Mouse (Mus musculus) limb, embryonic 14.5 days (tissue): Measurements from ENCODE around the gene Dab2ip. TPM values are rescaled to one million over a fixed set of nuclear protein-coding genes. Genes with fewer than 3 reads are reported as not detected.

Experiments used
- ATAC-seq: fragments of 200-750 bp; cut with Nextera tagmentation; 2 replicates; pipeline ENCODE4 v1.8.0; 2017; ENCODE audit warnings: low read depth, moderate number of reproducible peaks, moderate TSS enrichment; ENCODE audit not compliant: low FRiP score
- DNase-seq: peaks from one replicate; pipeline ENCODE4 v3.0.0-alpha.2; 2015; ENCODE audit warnings: low spot score
- H3K27ac ChIP-seq: fragments of 300-500 bp; sonication (generic); replicated peaks from 2 replicates; pipeline ENCODE4 v1.5.1; 2014; ENCODE audit warnings: low read depth, mild to moderate bottlenecking, low read length, moderate library complexity, mixed read lengths
- H3K27me3 ChIP-seq: fragments of 300-500 bp; sonication (generic); 2 replicates; pipeline ENCODE4 v1.6.1; 2014; ENCODE audit warnings: low read length, mixed read lengths; ENCODE audit not compliant: control insufficient read depth, insufficient read depth
- H3K36me3 ChIP-seq: fragments of 300-500 bp; sonication (generic); 2 replicates; pipeline ENCODE4 v1.6.1; 2014; ENCODE audit warnings: mild to moderate bottlenecking, low read length, moderate library complexity, mixed read lengths; ENCODE audit not compliant: control insufficient read depth, insufficient read depth
- H3K4me1 ChIP-seq: fragments of 300-500 bp; sonication (generic); 2 replicates; pipeline ENCODE4 v1.6.1; 2014; ENCODE audit warnings: antibody characterized with exemption, low read length, mixed read lengths; ENCODE audit not compliant: control insufficient read depth, insufficient read depth
- H3K4me2 ChIP-seq: fragments of 300-500 bp; sonication (generic); replicated peaks from 2 replicates; pipeline ENCODE4 v1.6.1; 2014; ENCODE audit warnings: low read depth, mild to moderate bottlenecking, low read length, moderate library complexity; ENCODE audit not compliant: severe bottlenecking
- H3K4me3 ChIP-seq: fragments of 300-500 bp; sonication (generic); replicated peaks from 2 replicates; pipeline ENCODE4 v1.5.1; 2014; ENCODE audit warnings: low read length
- H3K9ac ChIP-seq: fragments of 300-500 bp; sonication (generic); 2 replicates; pipeline ENCODE4 v1.6.1; 2014; ENCODE audit warnings: mild to moderate bottlenecking, low read depth, low read length, moderate library complexity; ENCODE audit not compliant: severe bottlenecking
- H3K9me3 ChIP-seq: fragments of 300-500 bp; sonication (generic); 2 replicates; pipeline ENCODE4 v1.6.1; 2016; ENCODE audit warnings: low read length; ENCODE audit not compliant: control insufficient read depth
- POLR2A ChIP-seq: fragments of 200-500 bp; IDR thresholded peaks from 2 replicates; pipeline ENCODE4 v1.8.0; 2012; ENCODE audit warnings: inconsistent platforms, mild to moderate bottlenecking, moderate library complexity, borderline replicate concordance; ENCODE audit not compliant: insufficient read depth, insufficient read length; ENCODE audit errors: extremely low read depth
- WGBS: fragments of 180-500 bp; shearing (Covaris S2); extraction: QIAGEN DNeasy Blood & Tissue Kit; methylation state at CpG from one replicate; pipeline ENCODE4 v1.1.7; 2014; 5-methylcytosine and 5-hydroxymethylcytosine counted together
- polyA plus RNA-seq, 2 experiments: library from polyadenylated mRNA; depleted of rRNA in 1 of 2; stranded (reverse) in 1 of 2; unstranded in 1 of 2; fragments of >200 nt; fragmentation: Nextera tagmentation in 1 of 2; extraction: Ambion mirVana in 1 of 2; gene quantifications; 2 replicates each; pipeline versions ENCODE4 v1.2.1 to v1.2.3; 2012 to 2014

Dab2ip gene
- polyA plus RNA-seq, 2 experiments: 62.2 to 69.8 TPM

GRCm38 (mm10) chr2:35678440-35678839, 120.4 kb downstream of the Dab2ip start:
- Histone ChIP-seq H3K27ac (no peak overlapping the region), H3K9me3 (no peaks in the 10 kb centered on the region), H3K27me3 (no peaks in the 10 kb centered on the region), H3K4me2 (no peak overlapping the region), H3K36me3 (peaks cover 4% of the 10 kb centered on the region), H3K9ac (no peak overlapping the region), H3K4me3 (no peak overlapping the region), H3K4me1 (peaks cover 88% of the 10 kb centered on the region)
- no peak for ATAC-seq
- no peak for TF ChIP-seq POLR2A
- 38% methylated on average over 4 of the region's 4 CpGs for WGBS
- no peak for DNase-seq

GRCm38 (mm10) chr2:35679812-35680672, 122.0 kb downstream of the Dab2ip start:
- Histone ChIP-seq H3K36me3 (peaks cover 4% of the 10 kb centered on the region), H3K4me1 (peaks cover 89% of the 10 kb centered on the region), H3K9me3 (no peaks in the 10 kb centered on the region), H3K4me2 (no peak overlapping the region), H3K27me3 (no peaks in the 10 kb centered on the region), H3K4me3 (no peak overlapping the region), H3K27ac (peak overlapping the region; percentile 58; the same call in 1 of the 2 replicates), H3K9ac (no peak overlapping the region)
- no peak for TF ChIP-seq POLR2A
- 0 out of 2 replicates have a peak, but pooled peaks have one; percentile 14 for ATAC-seq
- 39% methylated on average over 10 of the region's 10 CpGs for WGBS
- no peak for DNase-seq

- ATAC-seq: no peak
- Histone ChIP-seq H3K36me3 (peaks cover 4% of the 10 kb centered on the region), H3K4me3 (no peak overlapping the region), H3K9me3 (no peaks in the 10 kb centered on the region), H3K27me3 (no peaks in the 10 kb centered on the region), H3K27ac (no peak overlapping the region), H3K4me1 (peaks cover 82% of the 10 kb centered on the region), H3K4me2 (no peak overlapping the region), H3K9ac (no peak overlapping the region)
- TF ChIP-seq POLR2A: no peak
- DNase-seq: no peak
- WGBS: 17% methylated on average over 6 of the region's 6 CpGs
Measured at GRCm38 (mm10) chr2:35680833-35681232, 122.8 kb downstream of the Dab2ip start.

- no peak for DNase-seq
- WGBS: 52% methylated on average over 3 of the region's 3 CpGs
Measured at GRCm38 (mm10) chr2:35684005-35684404, 125.9 kb downstream of the Dab2ip start.

GRCm38 (mm10) chr2:35684735-35685312, 126.8 kb downstream of the Dab2ip start:
- Histone ChIP-seq H3K36me3 (peaks cover 2% of the 10 kb centered on the region), H3K4me2 (no peak overlapping the region), H3K9me3 (no peaks in the 10 kb centered on the region), H3K9ac (no peak overlapping the region), H3K4me3 (no peak overlapping the region), H3K27me3 (no peaks in the 10 kb centered on the region), H3K27ac (no peak overlapping the region; the same call in 1 of the 2 replicates), H3K4me1 (peaks cover 66% of the 10 kb centered on the region)
- TF ChIP-seq POLR2A: no peak
- DNase-seq (no peak), ATAC-seq (no peak)
- 50% methylated on average over 9 of the region's 9 CpGs for WGBS

More at GRCm38 (mm10) chr2:35684005-35684404, 125.9 kb downstream of the Dab2ip start:
- no peak for ATAC-seq
- no peak for TF ChIP-seq POLR2A
- H3K4me3 ChIP-seq: no peak overlapping the region
- H3K4me2 ChIP-seq: no peak overlapping the region
- no peaks in the 10 kb centered on the region for H3K9me3 ChIP-seq
- peaks cover 66% of the 10 kb centered on the region for H3K4me1 ChIP-seq
- H3K27ac ChIP-seq: no peak overlapping the region
- no peaks in the 10 kb centered on the region for H3K27me3 ChIP-seq
- H3K9ac ChIP-seq: no peak overlapping the region
- peaks cover 4% of the 10 kb centered on the region for H3K36me3 ChIP-seq
